ENCODE assay signal across 9 mouse cellular contexts in the genomic region with DNA sequence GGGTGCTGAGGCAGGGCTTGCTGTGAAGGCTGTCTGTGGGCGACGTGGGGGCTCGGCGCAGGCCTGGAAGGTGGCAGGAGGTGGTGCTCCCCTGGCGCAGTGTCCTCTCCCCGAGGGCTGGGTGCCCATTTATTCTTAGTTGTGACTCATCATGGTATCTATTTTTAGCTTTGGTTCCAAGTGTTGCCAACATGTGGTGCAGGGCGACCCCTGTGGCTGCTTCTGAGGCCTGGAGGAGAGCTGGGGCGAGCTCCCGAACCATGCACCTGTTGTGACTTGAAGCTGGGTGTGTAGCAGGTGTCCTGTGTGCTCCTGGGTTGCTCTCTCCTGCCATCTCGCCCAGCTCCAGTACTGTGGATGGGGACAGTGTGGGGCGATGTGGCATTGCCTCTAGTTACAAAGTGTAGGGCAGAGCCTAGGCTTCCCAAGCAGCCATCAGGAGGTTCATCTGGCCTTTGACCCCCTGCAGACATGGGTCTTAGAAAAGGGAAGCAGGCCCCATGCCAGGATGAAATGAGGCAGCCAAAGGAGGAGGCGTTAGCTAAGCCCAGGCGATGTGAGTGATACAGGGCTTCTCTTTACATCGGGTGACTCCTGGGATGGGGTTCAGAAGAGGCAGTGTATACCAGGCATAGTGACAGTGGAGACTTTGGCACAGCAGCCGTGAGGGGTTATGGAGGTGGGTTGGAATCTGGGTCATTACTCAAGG. TPM values are rescaled to one million over a fixed set of nuclear protein-coding genes. Genes with fewer than 3 reads are reported as not detected.
DNase-seq lines count a peak whose midpoint lies in the region; ATAC-seq and TF ChIP-seq lines count a peak whose summit lies in the region.
"Had no signal": no experiment of that assay in that cellular context is flagged by ENCODE, and none has a peak within 500 bp of the region (broad histone marks: within the 10 kb centered on the region; RNA-seq: fewer than 3 reads in every experiment).

No protein-coding gene starts in this region.

- peak overlapping the region; percentile 30; the same call in 1 of the 2 replicates for H3K9ac ChIP-seq in heart, embryonic 15.5 days
- H3K9ac ChIP-seq: lung, embryonic 15.5 days had no signal

- H3ac ChIP-seq in C2C12 (ENCODE audit: control insufficient read depth, insufficient read length, low read depth): no peak overlapping the region

- no peak overlapping the region for H3K4me3 ChIP-seq in C2C12 (ENCODE audit: insufficient read depth, poor library complexity, severe bottlenecking)
- no peak overlapping the region for H3K4me3 ChIP-seq in heart, embryonic 15.5 days
- H3K4me3 ChIP-seq: lung, embryonic 15.5 days had no signal

- no peaks in the 10 kb centered on the region for H3K27me3 ChIP-seq in C2C12 (ENCODE audit: control insufficient read depth, insufficient read depth, insufficient read length)
- no peaks in the 10 kb centered on the region for H3K27me3 ChIP-seq in heart, embryonic 15.5 days
- H3K27me3 ChIP-seq: lung, embryonic 15.5 days had no signal

- H3K9me3 ChIP-seq in heart, embryonic 15.5 days (replicated peaks): no peaks in the 10 kb centered on the region
- H3K9me3 ChIP-seq: lung, embryonic 15.5 days had no signal

- peak overlapping the region; percentile 53 for H3K4me2 ChIP-seq in heart, embryonic 15.5 days
- H3K4me2 ChIP-seq: lung, embryonic 15.5 days had no signal

- peak; percentile 78 for DNase-seq in layer of hippocampus, adult 9-11 months
- DNase-seq in layer of hippocampus, postnatal 25 days (ENCODE audit: extremely low spot score in 1 of 2, low spot score in 1 of 2): no peak
- DNase-seq in cerebellum, adult 9-10 months: peak; percentile 78
- DNase-seq in retina, embryonic 14.5 days (ENCODE audit: low spot score): no peak

- H3K79me3 ChIP-seq in C2C12 (ENCODE audit: low read depth): no peaks in the 10 kb centered on the region

- H3K36me3 ChIP-seq in C2C12 (ENCODE audit: control insufficient read depth, insufficient read depth): no peaks in the 10 kb centered on the region
- H3K36me3 ChIP-seq in heart, embryonic 15.5 days: no peaks in the 10 kb centered on the region
- H3K36me3 ChIP-seq: lung, embryonic 15.5 days had no signal

- TF ChIP-seq CTCF in C2C12 (IDR thresholded peaks at IDR 0.05; ENCODE audit: control insufficient read depth, insufficient read depth, insufficient read length): peak; percentile 39

- ATAC-seq in heart, embryonic 15.5 days (replicated peaks; ENCODE audit: insufficient number of reproducible peaks, insufficient read depth, low FRiP score, low read depth): peak; percentile 63
- ATAC-seq in megakaryocyte-erythroid progenitor cell, adult 5-6 weeks (replicated peaks; ENCODE audit: low FRiP score, low TSS enrichment, poor library complexity, severe bottlenecking): 0 out of 2 replicates have a peak, but pooled peaks have one; percentile 42
- ATAC-seq in inflammation-experienced regulatory T-cells, adult 6 months: no peak

- peak overlapping the region; percentile 72 for H3K27ac ChIP-seq in heart, embryonic 15.5 days
- H3K27ac ChIP-seq: lung, embryonic 15.5 days had no signal

- H3K79me2 ChIP-seq in C2C12 (ENCODE audit: control insufficient read depth, insufficient read depth): no peaks in the 10 kb centered on the region

- peaks cover 64% of the 10 kb centered on the region for H3K4me1 ChIP-seq in heart, embryonic 15.5 days (replicated peaks)

- WGBS in heart, embryonic 15.5 days: 46% methylated on average over 15 of the region's 15 CpGs

TF ChIP-seq in C2C12, 6 proteins besides CTCF, POLR2A, EP300 and RAD21:
- no peak for TF ChIP-seq CEBPB (IDR thresholded peaks at IDR 0.05; ENCODE audit: low read depth)
- TF ChIP-seq FOSL1 (IDR thresholded peaks at IDR 0.05; ENCODE audit: insufficient read depth, low read length, poor library complexity, severe bottlenecking): peak; percentile 6
- TF ChIP-seq MYOD1 (IDR thresholded peaks at IDR 0.05; ENCODE audit: control insufficient read depth, insufficient read length, low read depth): peak; percentile 72

RNA-seq across cellular contexts. Expression of gene Tfeb, which starts 23.0 kb away (rescaled TPM):
- 10 to 100 TPM; 11.8 to 17.4 TPM for total RNA-seq in layer of hippocampus, postnatal 25 days (2021)
- 7.6 TPM for polyA plus RNA-seq in C2C12 (2012; fragmentation: generic; extraction: Trizol)
- polyA plus RNA-seq in heart, embryonic 15.5 days (2015; fragmentation: Nextera tagmentation; extraction: Ambion mirVana): 24.9 and 25.2 TPM in 2 replicates
- total RNA-seq in megakaryocyte-erythroid progenitor cell, adult 5-6 weeks (2014; fragmentation: Nextera tagmentation): 3.8 and 4.2 TPM in 2 replicates
- 3.0 and 8.3 TPM in 2 replicates for total RNA-seq in megakaryocyte-erythroid progenitor cell, adult 5-6 weeks (2017)
- polyA plus RNA-seq in inflammation-experienced regulatory T-cells, adult 6 months (2017; shearing (Covaris generic)): 10 to 100 TPM in 1 of 3 experiments, 1 to 10 TPM in 2; 5.6 to 10.6 (median 6.5) TPM

RNA-seq across cellular contexts. Expression of gene Pgc, which starts 33.2 kb away (rescaled TPM):
- total RNA-seq in layer of hippocampus, postnatal 25 days (2021): not detected
- polyA plus RNA-seq in C2C12 (2012; fragmentation: generic; extraction: Trizol): not detected
- 0.40 and 0.81 TPM in 2 replicates for polyA plus RNA-seq in heart, embryonic 15.5 days (2015; fragmentation: Nextera tagmentation; extraction: Ambion mirVana)
- not detected in 2 replicates for total RNA-seq in megakaryocyte-erythroid progenitor cell, adult 5-6 weeks (2014; fragmentation: Nextera tagmentation)
- total RNA-seq in megakaryocyte-erythroid progenitor cell, adult 5-6 weeks (2017): not detected in 2 replicates
- not detected for polyA plus RNA-seq in inflammation-experienced regulatory T-cells, adult 6 months (2017; shearing (Covaris generic))

Comparison
In these comparisons a context has a peak if more than half of its experiments do, and no peak if none do; other contexts are left out.
1. DNase-seq: peak in layer of hippocampus, adult 9-11 months (single experiment) and cerebellum, adult 9-10 months (single experiment); none in layer of hippocampus, postnatal 25 days (0 of 2) and retina, embryonic 14.5 days (single experiment).